Mouse (Mus musculus) MEL (cell line): ENCODE measurements around the gene Stim1. TPM values are rescaled to one million over a fixed set of nuclear protein-coding genes. Genes with fewer than 3 reads are reported as not detected.

Experiments
- DNase-seq: peaks from one replicate; pipeline ENCODE4 v3.0.0; 2011; ENCODE audit warnings: low read depth, low spot score
- H3K27ac ChIP-seq: 2 replicates; pipeline ENCODE4 v1.5.1; 2012; ENCODE audit warnings: low read depth, mild to moderate bottlenecking, control low read depth, low read length, moderate library complexity; ENCODE audit not compliant: control insufficient read depth
- H3K27me3 ChIP-seq, 2 experiments: fragments of 150-350 bp in 1 of 2; sonication (generic) in 1 of 2; 2 replicates each; pipeline ENCODE4 v1.6.1; 2012; ENCODE audit warnings: low read length in 2 of 2, mild to moderate bottlenecking in 2 of 2, improper control_type of control experiment in 1 of 2, moderate library complexity in 1 of 2; ENCODE audit not compliant: insufficient read depth in 2 of 2, control insufficient read depth in 1 of 2
- H3K36me3 ChIP-seq, 2 experiments: 2 replicates each; pipeline ENCODE4 v1.6.1; 2012 to 2014; ENCODE audit warnings: low read length in 2 of 2, improper control_type of control experiment in 1 of 2, inconsistent platforms in 1 of 2, mild to moderate bottlenecking in 1 of 2; ENCODE audit not compliant: insufficient read depth in 2 of 2, control insufficient read depth in 1 of 2
- H3K4me1 ChIP-seq, 2 experiments: fragments of 150-350 bp in 1 of 2; sonication (generic) in 1 of 2; 2 replicates each; pipeline ENCODE4 v1.6.1; 2012; ENCODE audit warnings: low read length in 2 of 2, improper control_type of control experiment in 1 of 2, mild to moderate bottlenecking in 1 of 2; ENCODE audit not compliant: insufficient read depth in 2 of 2, control insufficient read depth in 1 of 2
- H3K4me3 ChIP-seq, 2 experiments: fragments of 150-350 bp in 1 of 2; sonication (generic) in 1 of 2; 2 replicates each; pipeline ENCODE4 v1.5.1; 2012; ENCODE audit warnings: low read depth in 2 of 2, low read length in 2 of 2, mild to moderate bottlenecking in 2 of 2, moderate library complexity in 2 of 2, control low read depth in 1 of 2, improper control_type of control experiment in 1 of 2; ENCODE audit not compliant: control insufficient read depth in 1 of 2, insufficient read depth in 1 of 2
- H3K79me2 ChIP-seq: 2 replicates; pipeline ENCODE4 v1.6.1; 2012; ENCODE audit warnings: mild to moderate bottlenecking, low read length, moderate library complexity; ENCODE audit not compliant: control insufficient read depth, poor library complexity, insufficient read depth
- H3K9ac ChIP-seq: 2 replicates; pipeline ENCODE4 v1.6.1; 2012; ENCODE audit warnings: low read depth, mild to moderate bottlenecking, control low read depth, low read length, moderate library complexity; ENCODE audit not compliant: control insufficient read depth, poor library complexity, severe bottlenecking
- H3K9me3 ChIP-seq: fragments of 150-350 bp; sonication (generic); replicated peaks from 2 replicates; pipeline ENCODE4 v1.6.1; 2012; ENCODE audit warnings: mild to moderate bottlenecking, low read length, improper control_type of control experiment, moderate library complexity; ENCODE audit not compliant: insufficient read depth
- BHLHE40 ChIP-seq: IDR thresholded peaks from 2 replicates; pipeline ENCODE4 v1.6.1; 2012; ENCODE audit warnings: low read depth, mild to moderate bottlenecking, inconsistent platforms, low read length, improper control_type of control experiment, borderline replicate concordance
- CHD1 ChIP-seq: IDR thresholded peaks from 2 replicates; pipeline ENCODE4 v1.6.1; 2012; ENCODE audit warnings: low read depth, mild to moderate bottlenecking, inconsistent platforms, low read length, improper control_type of control experiment
- CHD2 ChIP-seq: IDR thresholded peaks from 2 replicates; pipeline ENCODE4 v1.6.1; 2011; ENCODE audit warnings: low read length, improper control_type of control experiment
- CTCF ChIP-seq, 3 experiments: IDR thresholded peaks in 2 of 3; conservative IDR thresholded peaks in 1 of 3; 2 replicates each; pipeline ENCODE4 v1.5.1; 2011 to 2012; ENCODE audit warnings: low read length in 3 of 3, low read depth in 2 of 3, mild to moderate bottlenecking in 2 of 3, improper control_type of control experiment in 1 of 3, inconsistent platforms in 1 of 3, mixed read lengths in 1 of 3, moderate library complexity in 1 of 3; ENCODE audit not compliant: control insufficient read depth in 1 of 3, insufficient read depth in 1 of 3, poor library complexity in 1 of 3, severe bottlenecking in 1 of 3
- E2F4 ChIP-seq: IDR thresholded peaks from 2 replicates; pipeline ENCODE4 v1.6.1; 2011; ENCODE audit warnings: low read depth, low read length, improper control_type of control experiment, borderline replicate concordance
- ELF1 ChIP-seq: IDR thresholded peaks from 2 replicates; pipeline ENCODE4 v1.6.1; 2014; ENCODE audit warnings: low read depth, mild to moderate bottlenecking, inconsistent platforms, low read length, improper control_type of control experiment, moderate library complexity
- EP300 ChIP-seq, 2 experiments: IDR thresholded peaks; 2 replicates each; pipeline ENCODE4 v1.6.1; 2011; ENCODE audit warnings: improper control_type of control experiment in 2 of 2, low read length in 2 of 2, low read depth in 1 of 2, mild to moderate bottlenecking in 1 of 2
- ETS1 ChIP-seq: IDR thresholded peaks from 2 replicates; pipeline ENCODE4 v1.6.1; 2012; ENCODE audit warnings: low read depth, mild to moderate bottlenecking, inconsistent platforms, low read length, improper control_type of control experiment, moderate library complexity
- GABPA ChIP-seq: IDR thresholded peaks from 2 replicates; pipeline ENCODE4 v1.6.1; 2012; ENCODE audit warnings: low read depth, mild to moderate bottlenecking, inconsistent platforms, low read length, improper control_type of control experiment, moderate library complexity
- GATA1 ChIP-seq: IDR thresholded peaks from 2 replicates; pipeline ENCODE4 v1.6.1; 2011; ENCODE audit warnings: low read depth, low read length, improper control_type of control experiment
- HCFC1 ChIP-seq: IDR thresholded peaks from 2 replicates; pipeline ENCODE4 v1.6.1; 2012; ENCODE audit warnings: low read depth, mild to moderate bottlenecking, inconsistent platforms, low read length, improper control_type of control experiment, moderate library complexity
- JUND ChIP-seq: IDR thresholded peaks from 2 replicates; pipeline ENCODE4 v1.6.1; 2011; ENCODE audit warnings: low read depth, mild to moderate bottlenecking, improper control_type of control experiment, low read length
- KAT2A ChIP-seq: conservative IDR thresholded peaks from 2 replicates; pipeline ENCODE4 v1.6.1; 2012; ENCODE audit warnings: low read depth, low read length, improper control_type of control experiment, inconsistent platforms
- MAFK ChIP-seq: IDR thresholded peaks from 2 replicates; pipeline ENCODE4 v1.6.1; 2011; ENCODE audit warnings: low read depth, mild to moderate bottlenecking, low read length, improper control_type of control experiment, borderline replicate concordance
- MAX ChIP-seq: IDR thresholded peaks from 2 replicates; pipeline ENCODE4 v1.6.1; 2011; ENCODE audit warnings: low read length, improper control_type of control experiment
- MAZ ChIP-seq: IDR thresholded peaks from 2 replicates; pipeline ENCODE4 v1.6.1; 2012; ENCODE audit warnings: low read depth, mild to moderate bottlenecking, inconsistent platforms, low read length, improper control_type of control experiment
- MEF2A ChIP-seq: IDR thresholded peaks from 2 replicates; pipeline ENCODE4 v1.6.1; 2014; ENCODE audit warnings: low read depth, mild to moderate bottlenecking, inconsistent platforms, low read length, improper control_type of control experiment; ENCODE audit not compliant: poor library complexity, insufficient replicate concordance, severe bottlenecking; ENCODE audit errors: extremely low read depth
- MXI1 ChIP-seq: IDR thresholded peaks from 2 replicates; pipeline ENCODE4 v1.6.1; 2011; ENCODE audit warnings: mild to moderate bottlenecking, low read depth, low read length, improper control_type of control experiment
- MYB ChIP-seq: IDR thresholded peaks from 2 replicates; pipeline ENCODE4 v1.6.1; 2011; ENCODE audit warnings: mild to moderate bottlenecking, low read depth, low read length, improper control_type of control experiment
- MYC ChIP-seq: IDR thresholded peaks from 2 replicates; pipeline ENCODE4 v1.6.1; 2011; ENCODE audit warnings: low read depth, mild to moderate bottlenecking, low read length, improper control_type of control experiment, moderate library complexity
- NELFE ChIP-seq: IDR thresholded peaks from 2 replicates; pipeline ENCODE4 v1.6.1; 2011; ENCODE audit warnings: low read depth, low read length, improper control_type of control experiment
- POLR2A ChIP-seq, 2 experiments: IDR thresholded peaks; 2 replicates each; pipeline ENCODE4 v1.6.1; 2011 to 2012; ENCODE audit warnings: low read length in 2 of 2, mild to moderate bottlenecking in 2 of 2, control low read depth in 1 of 2, improper control_type of control experiment in 1 of 2, low read depth in 1 of 2, moderate library complexity in 1 of 2; ENCODE audit not compliant: control insufficient read depth in 1 of 2, insufficient read depth in 1 of 2, poor library complexity in 1 of 2
- POLR2AphosphoS2 ChIP-seq: IDR thresholded peaks from 2 replicates; pipeline ENCODE4 v1.6.1; 2011; ENCODE audit warnings: low read length, improper control_type of control experiment
- POLR2AphosphoS5 ChIP-seq: IDR thresholded peaks from 2 replicates; pipeline ENCODE4 v1.6.1; 2012; ENCODE audit warnings: low read depth, borderline replicate concordance, mild to moderate bottlenecking, inconsistent platforms, low read length, moderate library complexity, mixed read lengths
- RAD21 ChIP-seq: IDR thresholded peaks from 2 replicates; pipeline ENCODE4 v1.6.1; 2011; ENCODE audit warnings: mild to moderate bottlenecking, low read depth, low read length, improper control_type of control experiment
- RCOR1 ChIP-seq: IDR thresholded peaks from 2 replicates; pipeline ENCODE4 v1.6.1; 2012; ENCODE audit warnings: low read depth, mild to moderate bottlenecking, inconsistent platforms, low read length, improper control_type of control experiment
- SIN3A ChIP-seq: IDR thresholded peaks from 2 replicates; pipeline ENCODE4 v1.6.1; 2012; ENCODE audit warnings: low read length, improper control_type of control experiment, inconsistent platforms
- SMC3 ChIP-seq: IDR thresholded peaks from 2 replicates; pipeline ENCODE4 v1.6.1; 2011; ENCODE audit warnings: low read depth, low read length, improper control_type of control experiment
- TAL1 ChIP-seq: IDR thresholded peaks from 2 replicates; pipeline ENCODE4 v1.6.1; 2012; ENCODE audit warnings: mild to moderate bottlenecking, inconsistent platforms, low read length, moderate library complexity, mixed read lengths
- TBP ChIP-seq: IDR thresholded peaks from 2 replicates; pipeline ENCODE4 v1.8.0; 2011; ENCODE audit warnings: low read depth, low read length, improper control_type of control experiment
- TCF12 ChIP-seq: IDR thresholded peaks from 2 replicates; pipeline ENCODE4 v1.6.1; 2014; ENCODE audit warnings: low read depth, mild to moderate bottlenecking, inconsistent platforms, low read length, improper control_type of control experiment, moderate library complexity
- UBTF ChIP-seq: IDR thresholded peaks from 2 replicates; pipeline ENCODE4 v1.6.1; 2012; ENCODE audit warnings: low read depth, mild to moderate bottlenecking, inconsistent platforms, low read length, improper control_type of control experiment, moderate library complexity, borderline replicate concordance; ENCODE audit not compliant: insufficient read depth
- USF1 ChIP-seq: IDR thresholded peaks from 2 replicates; pipeline ENCODE4 v1.6.1; 2014; ENCODE audit warnings: low read depth, mild to moderate bottlenecking, inconsistent platforms, low read length, improper control_type of control experiment, moderate library complexity
- USF2 ChIP-seq, 2 experiments: IDR thresholded peaks; 2 replicates each; pipeline ENCODE4 v1.6.1; 2011 to 2012; ENCODE audit warnings: improper control_type of control experiment in 2 of 2, low read length in 2 of 2, borderline replicate concordance in 1 of 2, inconsistent platforms in 1 of 2, low read depth in 1 of 2, mild to moderate bottlenecking in 1 of 2; ENCODE audit not compliant: insufficient read depth in 1 of 2
- ZC3H11A ChIP-seq: IDR thresholded peaks from 2 replicates; pipeline ENCODE4 v1.6.1; 2012; ENCODE audit warnings: low read depth, mild to moderate bottlenecking, inconsistent platforms, low read length, improper control_type of control experiment
- ZKSCAN1 ChIP-seq: IDR thresholded peaks from 2 replicates; pipeline ENCODE4 v1.6.1; 2012; ENCODE audit warnings: low read depth, mild to moderate bottlenecking, inconsistent platforms, low read length, improper control_type of control experiment, moderate library complexity
- ZMIZ1 ChIP-seq: IDR thresholded peaks from 2 replicates; pipeline ENCODE4 v1.6.1; 2012; ENCODE audit warnings: low read depth, mild to moderate bottlenecking, inconsistent platforms, low read length, improper control_type of control experiment, moderate library complexity
- ZNF384 ChIP-seq: IDR thresholded peaks from 2 replicates; pipeline ENCODE4 v1.6.1; 2012; ENCODE audit warnings: low read depth, mild to moderate bottlenecking, inconsistent platforms, low read length, improper control_type of control experiment
- polyA plus RNA-seq, 2 experiments: library from polyadenylated mRNA; stranded (reverse) in 1 of 2; unstranded in 1 of 2; fragments of >175 nt in 1 of 2; fragments of >200 nt in 1 of 2; gene quantifications; 2 replicates each; pipeline versions ENCODE4 v1.2.1 to v1.2.4; 2012; ENCODE audit warnings: low replicate concordance in 2 of 2, low read depth in 1 of 2; ENCODE audit not compliant: insufficient read length in 2 of 2, insufficient read depth in 1 of 2, missing spikeins in 1 of 2
- total RNA-seq: library from RNA; depleted of rRNA; stranded (reverse); fragments of 300-350 nt; gene quantifications from 2 replicates; pipeline ENCODE4 v1.2.3, GENCODE M21; 2012

Stim1 gene
- total and polyA plus RNA-seq, 3 experiments: 26.1 to 65.0 TPM; not detected in 1

DNA sequence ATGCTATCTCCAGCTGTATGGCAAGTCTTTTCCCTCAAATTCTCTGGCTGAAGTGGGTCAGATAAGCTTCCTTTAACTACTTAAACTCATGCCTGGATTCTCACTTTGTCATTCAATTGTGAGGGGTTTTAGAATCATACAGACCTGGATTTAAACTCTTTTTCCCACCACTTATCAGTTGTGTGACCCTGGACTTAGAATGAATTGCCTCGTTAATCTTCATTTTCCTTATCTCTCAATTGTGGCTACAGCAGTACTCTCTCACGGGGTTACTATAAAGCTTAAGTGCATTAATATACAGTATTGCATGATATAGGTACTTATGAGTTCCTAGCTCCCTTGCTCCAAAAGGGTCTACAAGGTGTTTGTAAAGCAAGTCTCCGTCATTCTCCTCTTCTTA is 24.7 kb upstream of the Stim1 start:
- Histone ChIP-seq H3K4me1 (peaks cover 38 to 67% of the 10 kb centered on the region in 2 experiments), H3K36me3 (peaks cover 5 to 66% of the 10 kb centered on the region in 2 experiments), H3K27me3 (no peaks in the 10 kb centered on the region), H3K79me2 (peaks cover 52% of the 10 kb centered on the region), H3K9ac (peak overlapping the region; percentile 63), H3K9me3 (no peaks in the 10 kb centered on the region), H3K27ac (peak overlapping the region; percentile 99), H3K4me3 (peak overlapping the region; percentile 12 to 14; a peak in 3 of 4 replicates)
- peak; percentile 72 for DNase-seq
- no peak for TF ChIP-seq UBTF
- TF ChIP-seq BHLHE40: no peak
- TF ChIP-seq NELFE: no peak
- TF ChIP-seq RCOR1: peak; percentile 70; the same call in 1 of the 2 replicates
- TF ChIP-seq KAT2A: no peak
- TF ChIP-seq SMC3: no peak
- 0 out of 2 replicates have a peak, but pooled peaks have one; percentile 13 for TF ChIP-seq HCFC1
- peak; percentile 19; the same call in 1 of the 2 replicates for TF ChIP-seq MYC
- TF ChIP-seq GATA1: peak; percentile 81
- TF ChIP-seq EP300 (IDR thresholded peaks at IDR 0.05; ENCODE audit: low read depth in 1 of 2, low read length in 2 of 2): peak; percentile 67 to 74; a peak in 2 of 4 replicates
- no peak for TF ChIP-seq JUND
- TF ChIP-seq ZC3H11A: no peak
- peak; percentile 37; the same call in 1 of the 2 replicates for TF ChIP-seq SIN3A
- TF ChIP-seq POLR2AphosphoS5: no peak
- no peak for TF ChIP-seq GABPA
- no peak for TF ChIP-seq ELF1
- no peak for TF ChIP-seq MAX
- TF ChIP-seq MAFK: no peak; the same call in 1 of the 2 replicates
- no peak for TF ChIP-seq MEF2A
- no peak for TF ChIP-seq ZMIZ1
- no peak for TF ChIP-seq ZNF384
- no peak; the same call in 1 of the 2 replicates for TF ChIP-seq POLR2AphosphoS2
- TF ChIP-seq ZKSCAN1: no peak
- TF ChIP-seq CTCF (IDR thresholded peaks at IDR 0.05 in 2 of 3, conservative IDR thresholded peaks at IDR 0.05 in 1 of 3; ENCODE audit: control insufficient read depth in 1 of 3, insufficient read depth in 1 of 3, low read depth in 2 of 3, low read length in 3 of 3, poor library complexity in 1 of 3, severe bottlenecking in 1 of 3): no peak
- no peak for TF ChIP-seq POLR2A (IDR thresholded peaks at IDR 0.05; ENCODE audit: control insufficient read depth in 1 of 2, insufficient read depth in 1 of 2, low read depth in 1 of 2, low read length in 2 of 2, poor library complexity in 1 of 2)
- 0 out of 2 replicates have a peak, but pooled peaks have one; percentile 16 for TF ChIP-seq MYB
- TF ChIP-seq MXI1: peak; percentile 8; the same call in 1 of the 2 replicates
- no peak for TF ChIP-seq USF2 (IDR thresholded peaks at IDR 0.05; ENCODE audit: borderline replicate concordance in 1 of 2, insufficient read depth in 1 of 2, low read depth in 1 of 2, low read length in 2 of 2)
- TF ChIP-seq TAL1: peak; percentile 1; the same call in 1 of the 2 replicates
- no peak for TF ChIP-seq USF1
- peak; percentile 79 for TF ChIP-seq ETS1
- TF ChIP-seq CHD1: no peak
- TF ChIP-seq RAD21: no peak
- no peak for TF ChIP-seq MAZ
- TF ChIP-seq E2F4: no peak
- TF ChIP-seq CHD2: no peak
- no peak for TF ChIP-seq TBP
- TF ChIP-seq TCF12: peak; percentile 29; the same call in 1 of the 2 replicates
